Mouse (Mus musculus) olfactory bulb, adult 2 months (tissue): ENCODE measurements around the gene Bicra. TPM values are rescaled to one million over a fixed set of nuclear protein-coding genes. Genes with fewer than 3 reads are reported as not detected.

Source experiments
- H3K27ac ChIP-seq: fragments of 200-500 bp; 2 replicates; pipeline ENCODE4 v1.5.1; 2012; ENCODE audit warnings: low read depth, low read length; ENCODE audit not compliant: insufficient read depth
- H3K4me1 ChIP-seq: fragments of 200-500 bp; 2 replicates; pipeline ENCODE4 v1.6.1; 2012; ENCODE audit warnings: low read length; ENCODE audit not compliant: control insufficient read depth, insufficient read depth
- H3K4me3 ChIP-seq: fragments of 200-500 bp; 2 replicates; pipeline ENCODE4 v1.5.1; 2012; ENCODE audit warnings: mild to moderate bottlenecking, low read depth, low read length, moderate library complexity; ENCODE audit not compliant: insufficient read depth
- CTCF ChIP-seq: fragments of 200-500 bp; IDR thresholded peaks from 2 replicates; pipeline ENCODE4 v1.5.1; 2012; ENCODE audit warnings: low read depth, mild to moderate bottlenecking, low read length, moderate library complexity; ENCODE audit not compliant: insufficient read depth
- POLR2A ChIP-seq: fragments of 200-500 bp; IDR thresholded peaks from 2 replicates; pipeline ENCODE4 v1.6.1; 2012; ENCODE audit warnings: mild to moderate bottlenecking, low read depth, low read length, moderate library complexity; ENCODE audit not compliant: insufficient read depth
- WGBS: fragments of 180-500 bp; shearing (Covaris S2); methylation state at CpG from one replicate; pipeline ENCODE4 v1.1.7; 2018; 5-methylcytosine and 5-hydroxymethylcytosine counted together
- polyA plus RNA-seq: library from polyadenylated mRNA; stranded (reverse); fragments of >200 nt; gene quantifications from 2 replicates; pipeline ENCODE4 v1.2.4, GENCODE M21; 2012; ENCODE audit warnings: low replicate concordance; ENCODE audit not compliant: missing spikeins, insufficient read depth, insufficient read length

The Bicra gene
- not detected in 2 replicates for polyA plus RNA-seq

DNA sequence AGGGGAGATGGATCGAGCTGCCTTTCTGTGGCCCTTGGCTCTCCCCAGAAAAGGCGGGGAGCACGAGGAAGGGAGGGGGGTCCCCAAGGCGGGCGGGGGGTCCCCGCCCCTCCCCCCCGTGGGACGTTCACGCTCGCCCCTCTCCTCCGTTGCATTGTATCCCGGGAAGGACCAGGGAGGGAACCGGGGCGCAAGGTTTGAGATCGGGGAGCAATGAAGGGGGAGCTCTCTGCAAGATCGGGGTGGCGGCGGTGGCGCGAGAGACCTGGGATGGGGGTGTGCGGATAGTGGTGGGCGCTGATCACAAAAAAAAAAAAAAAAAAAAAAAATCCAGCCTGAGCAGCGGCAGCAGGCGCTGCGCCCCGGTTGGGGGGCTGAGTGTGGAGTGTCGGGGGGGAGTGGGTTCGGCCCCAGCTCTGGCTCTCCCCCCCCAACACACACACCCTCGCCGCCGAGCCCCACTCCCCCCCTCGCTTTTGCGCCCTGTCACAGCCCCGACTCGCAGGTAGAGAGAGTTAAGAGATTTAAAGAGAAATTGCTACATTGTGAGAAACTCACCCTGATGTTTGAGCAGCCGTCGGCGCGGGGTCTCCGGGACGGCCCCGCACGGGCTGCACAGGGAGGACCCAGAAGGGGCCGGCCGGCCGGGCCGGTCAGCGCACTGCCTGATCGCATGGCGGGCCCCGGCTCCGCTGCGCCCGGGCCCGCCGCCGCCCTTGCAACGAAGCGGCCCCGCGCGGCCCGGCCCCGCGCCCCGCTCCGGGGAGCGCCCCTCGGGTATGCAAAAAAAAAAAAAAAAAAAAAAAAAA lies at the start of gene Bicra:
Bicra (minus strand) TSS at position 584 of the 809 bp plus-strand sequence.
- peak within 1 kb of the TSS; percentile 98 for H3K4me3 ChIP-seq
- H3K4me1 ChIP-seq: peaks cover 26% of the 10 kb centered on the region
- WGBS: 1% methylated on average over 59 of the region's 69 CpGs
- TF ChIP-seq POLR2A (0 out of 2 replicates have a peak, but pooled peaks have one; percentile 30), CTCF (no peak)
- H3K27ac ChIP-seq: peak within 1 kb of the TSS; percentile 84

DNA sequence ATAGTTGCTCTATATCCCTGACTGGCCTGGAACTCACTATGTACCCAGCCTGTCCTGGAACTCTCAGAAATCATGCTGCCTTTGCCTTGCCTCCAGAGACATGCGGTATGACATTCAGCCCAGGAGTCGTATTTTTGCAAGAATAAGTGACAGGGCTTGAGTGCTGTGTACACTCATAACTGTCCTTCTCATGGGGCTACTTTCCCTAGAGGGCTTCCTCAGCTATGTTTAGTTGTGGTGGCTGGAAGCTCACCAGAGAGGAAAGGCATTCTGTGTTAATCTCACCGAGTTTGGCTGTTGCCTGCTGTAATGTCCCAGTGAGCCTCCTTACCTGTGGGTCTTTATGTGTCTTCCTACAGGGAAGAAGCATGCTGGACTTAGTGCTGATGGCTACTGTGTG lies 46.9 kb upstream of the Bicra start:
- Histone ChIP-seq H3K27ac (no peak overlapping the region), H3K4me3 (no peak overlapping the region), H3K4me1 (peaks cover 5% of the 10 kb centered on the region)
- TF ChIP-seq CTCF: no peak
- TF ChIP-seq POLR2A: no peak
- WGBS: 84% methylated on average over 3 of the region's 3 CpGs

DNA sequence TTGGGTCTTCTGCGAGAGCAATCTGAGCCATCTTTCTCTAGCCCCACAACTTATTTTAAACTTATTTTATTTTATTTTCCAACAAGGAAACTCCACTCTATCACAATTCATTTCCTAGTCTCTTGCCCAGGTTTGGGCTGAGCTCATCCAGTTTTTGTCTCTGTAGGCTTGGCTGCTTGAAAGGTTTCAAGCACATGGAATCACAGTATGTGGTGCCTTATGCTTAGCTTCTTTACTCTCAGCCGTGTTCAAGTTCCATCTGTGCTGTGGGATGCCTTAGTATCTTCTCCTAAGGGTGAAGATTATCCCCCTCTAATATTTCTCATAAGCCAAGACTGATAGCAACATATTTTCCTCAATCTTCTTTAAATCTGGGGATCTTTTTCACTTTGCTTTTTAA lies 39.9 kb upstream of the Bicra start:
- Histone ChIP-seq H3K4me1 (no peaks in the 10 kb centered on the region), H3K27ac (no peak overlapping the region)
- 69% methylated on average over 2 of the region's 2 CpGs for WGBS

DNA sequence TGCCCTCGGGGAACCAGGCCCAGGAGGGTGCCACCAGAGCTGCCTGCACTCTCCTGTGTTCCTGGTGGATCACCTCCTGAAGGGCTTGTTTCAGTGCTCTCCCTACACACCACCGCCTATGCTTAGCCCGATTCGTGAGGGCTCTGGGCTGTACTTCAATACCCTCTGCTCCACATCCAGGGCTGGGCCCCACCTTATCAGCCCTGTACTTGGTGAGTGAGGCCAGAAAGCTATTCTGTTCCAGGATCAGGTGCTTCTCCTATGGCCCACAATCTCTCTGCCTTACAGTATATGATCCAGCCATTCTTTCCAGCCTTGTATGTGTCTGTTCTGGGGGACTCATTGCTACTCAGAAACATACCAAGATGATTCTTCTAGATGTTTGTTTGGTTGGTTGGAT lies 35.6 kb upstream of the Bicra start:
- no peaks in the 10 kb centered on the region for H3K4me1 ChIP-seq
- TF ChIP-seq POLR2A (no peak), CTCF (no peak)
- WGBS: 63% methylated on average over 4 of the region's 4 CpGs
- no peak overlapping the region for H3K4me3 ChIP-seq
- no peak overlapping the region for H3K27ac ChIP-seq

More for the DNA sequence above, 39.9 kb upstream of the Bicra start:
- H3K4me3 ChIP-seq: no peak overlapping the region
- TF ChIP-seq POLR2A (no peak), CTCF (no peak)

DNA sequence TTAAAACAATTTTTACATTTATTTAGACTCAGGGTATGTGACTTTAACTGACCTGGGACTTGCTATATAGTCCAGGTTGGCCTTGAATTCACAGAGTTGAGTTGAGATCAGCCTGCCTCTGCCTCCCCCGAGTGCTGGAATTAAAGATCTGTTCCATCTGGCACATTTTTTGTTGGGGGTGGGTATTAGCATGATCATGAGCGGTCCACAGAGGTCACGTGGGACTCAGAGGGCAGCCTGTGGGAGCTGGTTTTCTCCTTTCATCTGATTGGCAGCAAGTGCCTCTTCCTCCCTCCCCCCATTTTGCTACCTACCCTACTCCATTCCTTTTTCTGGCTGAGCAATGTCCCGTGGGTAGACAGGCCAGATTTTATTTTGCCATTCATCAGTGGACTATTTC lies 32.9 kb upstream of the Bicra start:
- TF ChIP-seq CTCF (no peak), POLR2A (no peak)
- Histone ChIP-seq H3K27ac (no peak overlapping the region), H3K4me1 (no peaks in the 10 kb centered on the region), H3K4me3 (no peak overlapping the region)
- 76% methylated on average over 4 of the region's 4 CpGs for WGBS

DNA sequence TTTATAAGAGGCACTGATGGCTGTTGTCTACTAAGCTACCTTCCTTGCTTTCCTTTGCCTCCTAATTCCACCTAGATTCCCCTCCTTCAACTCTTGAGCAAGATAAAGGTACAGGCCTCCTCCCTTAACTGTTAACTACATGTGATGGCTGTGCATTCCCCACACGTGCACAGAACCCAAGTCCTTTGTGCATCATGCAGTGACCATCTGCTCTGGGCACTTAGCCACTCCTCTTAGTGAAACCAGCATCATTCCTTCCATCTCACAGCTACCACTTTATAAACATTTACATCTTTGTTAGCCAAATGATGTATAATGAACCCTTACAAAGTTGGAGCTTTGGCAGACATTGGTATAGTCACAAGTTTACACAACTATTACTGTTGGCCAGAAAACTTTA lies 32.2 kb upstream of the Bicra start:
- no peak for TF ChIP-seq CTCF
- TF ChIP-seq POLR2A: no peak
- no peaks in the 10 kb centered on the region for H3K4me1 ChIP-seq
- WGBS: 81% methylated on average over 1 of the region's 1 CpGs
- H3K4me3 ChIP-seq: no peak overlapping the region
- H3K27ac ChIP-seq: no peak overlapping the region

DNA sequence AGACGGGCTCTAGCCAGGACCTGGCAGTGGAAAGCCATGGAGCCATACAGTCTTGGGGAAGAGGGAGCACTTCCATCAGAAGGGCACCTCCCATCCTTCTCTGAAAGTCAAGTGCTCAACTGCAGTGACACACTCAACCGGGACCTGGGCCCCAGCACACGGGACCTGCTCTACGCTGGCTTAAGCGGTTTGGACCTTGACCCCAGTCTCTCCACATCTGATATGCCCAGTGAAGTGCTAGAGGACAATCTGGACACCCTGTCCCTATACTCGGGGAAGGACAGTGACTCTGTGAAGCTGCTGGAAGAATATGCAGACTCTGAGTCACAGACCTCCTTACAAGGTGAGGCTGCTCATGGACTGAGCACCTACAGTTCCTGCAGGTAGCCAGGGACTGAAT lies 24.2 kb upstream of the Bicra start:
- Histone ChIP-seq H3K4me1 (no peaks in the 10 kb centered on the region), H3K27ac (no peak overlapping the region), H3K4me3 (no peak overlapping the region)
- 89% methylated on average over 6 of the region's 6 CpGs for WGBS
- TF ChIP-seq POLR2A (no peak), CTCF (no peak)

DNA sequence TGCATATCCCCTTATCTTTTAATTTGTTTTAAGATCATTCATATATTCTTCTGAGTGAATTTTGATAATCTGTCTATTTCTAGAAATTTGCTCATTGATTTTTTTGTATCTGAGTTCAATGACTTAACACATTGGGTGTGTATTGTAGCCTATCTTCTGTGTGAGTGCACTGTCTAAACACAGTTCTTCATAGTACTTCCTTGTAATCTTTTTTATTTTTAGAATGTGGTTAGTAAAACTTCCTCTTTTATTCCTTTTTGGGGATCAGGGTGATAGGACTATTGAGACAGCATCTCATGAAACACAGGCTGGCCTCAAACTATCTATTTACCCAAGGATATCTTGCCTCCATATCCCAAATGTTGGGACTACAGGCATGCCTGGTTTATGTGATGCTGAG lies 23.1 kb upstream of the Bicra start:
- Histone ChIP-seq H3K27ac (no peak overlapping the region), H3K4me1 (no peaks in the 10 kb centered on the region), H3K4me3 (no peak overlapping the region)
- no peak for TF ChIP-seq POLR2A
- TF ChIP-seq CTCF: no peak

DNA sequence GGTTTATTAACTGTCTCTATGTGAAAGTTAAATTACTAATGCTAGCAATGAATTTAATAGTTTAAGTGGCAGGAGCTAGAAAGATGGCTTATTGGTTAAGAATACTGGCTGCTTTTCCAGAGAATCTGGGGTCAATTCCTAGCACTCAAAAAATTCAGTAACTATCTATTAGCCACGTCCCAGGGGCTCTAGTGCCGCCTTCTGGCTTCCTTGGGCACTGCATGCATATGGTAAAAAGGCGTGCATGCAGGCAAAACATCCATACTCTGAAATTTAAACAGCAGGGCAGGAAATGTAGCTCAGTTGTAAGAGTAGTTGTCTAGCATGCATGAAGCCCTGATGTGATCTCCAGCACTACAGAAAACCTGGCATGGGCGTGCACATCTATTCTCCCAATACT lies 15.8 kb upstream of the Bicra start:
- no peak overlapping the region for H3K27ac ChIP-seq
- TF ChIP-seq POLR2A (no peak), CTCF (no peak)
- H3K4me3 ChIP-seq: no peak overlapping the region
- 49% methylated on average over 4 of the region's 4 CpGs for WGBS
- H3K4me1 ChIP-seq: peaks cover 3% of the 10 kb centered on the region; the same call in 1 of the 2 replicates

DNA sequence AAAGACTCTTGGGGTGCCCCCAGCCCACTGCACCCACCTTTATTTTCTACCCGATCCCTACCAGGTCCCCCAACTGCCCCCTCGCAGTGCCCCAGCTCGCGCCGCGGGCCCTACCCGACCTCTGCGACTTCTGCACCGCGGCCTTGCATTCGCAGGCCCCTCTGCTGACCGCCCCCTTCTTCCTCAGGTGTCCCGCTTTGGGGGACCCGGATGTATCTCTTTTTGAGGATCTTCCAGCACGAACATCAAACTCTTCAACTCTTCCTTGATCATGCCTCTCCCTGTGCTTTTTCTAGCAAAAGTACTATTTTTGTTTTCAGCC lies 14.3 kb upstream of the Bicra start:
- Histone ChIP-seq H3K4me3 (no peak overlapping the region), H3K27ac (no peak overlapping the region), H3K4me1 (peaks cover 3% of the 10 kb centered on the region; the same call in 1 of the 2 replicates)
- WGBS: 72% methylated on average over 15 of the region's 15 CpGs
- TF ChIP-seq POLR2A (no peak), CTCF (no peak)
